Mouse (Mus musculus): Measurements from ENCODE around the gene Gng7.
"Not testable (repeated sequence)": the region's sequence is repeated elsewhere in the genome, so short reads cannot be mapped to it uniquely, and the experiment has no call there.

Gng7 gene

GRCm38 (mm10) chr10:80995091-80995632, 19.6 kb downstream of the Gng7 start:
- peak; percentile 67 for DNase-seq (ENCODE audit: low read depth, low spot score)

- no peak for DNase-seq (ENCODE audit: low read depth, low spot score)
Measured at GRCm38 (mm10) chr10:80994621-80995020, 20.1 kb downstream of the Gng7 start.

- no peak for DNase-seq (ENCODE audit: low read depth, low spot score)
Measured at GRCm38 (mm10) chr10:80993276-80993675, 21.5 kb downstream of the Gng7 start.

GRCm38 (mm10) chr10:80991945-80992344, 22.8 kb downstream of the Gng7 start:
- no peak for DNase-seq (ENCODE audit: low read depth, low spot score)

- no peak for DNase-seq (ENCODE audit: low read depth, low spot score)
Measured at GRCm38 (mm10) chr10:80991007-80991406, 23.7 kb downstream of the Gng7 start.

- DNase-seq (ENCODE audit: low read depth, low spot score) = no peak
Measured at GRCm38 (mm10) chr10:80990406-80990805, 24.3 kb downstream of the Gng7 start.

GRCm38 (mm10) chr10:80989854-80990253, 24.9 kb downstream of the Gng7 start:
- DNase-seq (ENCODE audit: low read depth, low spot score) = not testable (repeated sequence)

GRCm38 (mm10) chr10:80989446-80989845, 25.3 kb downstream of the Gng7 start:
- no peak for DNase-seq (ENCODE audit: low read depth, low spot score)

GRCm38 (mm10) chr10:80987709-80988441, 26.9 kb downstream of the Gng7 start:
- peak; percentile 84 for DNase-seq (ENCODE audit: low read depth, low spot score)

GRCm38 (mm10) chr10:80986754-80987153, 28.0 kb downstream of the Gng7 start:
- no peak for DNase-seq (ENCODE audit: low read depth, low spot score)

- DNase-seq (ENCODE audit: low read depth, low spot score) = no peak
Measured at GRCm38 (mm10) chr10:80985970-80986701, 28.6 kb downstream of the Gng7 start.

- DNase-seq (ENCODE audit: low read depth, low spot score) = no peak
Measured at GRCm38 (mm10) chr10:80985241-80985969, 29.3 kb downstream of the Gng7 start.

- DNase-seq (ENCODE audit: low read depth, low spot score) = no peak
Measured at GRCm38 (mm10) chr10:80984223-80984622, 30.5 kb downstream of the Gng7 start.

GRCm38 (mm10) chr10:80982381-80982780, 32.4 kb downstream of the Gng7 start:
- no peak for DNase-seq (ENCODE audit: low read depth, low spot score)

GRCm38 (mm10) chr10:80981564-80982112, 33.1 kb downstream of the Gng7 start:
- DNase-seq (ENCODE audit: low read depth, low spot score) = no peak

- DNase-seq (ENCODE audit: low read depth, low spot score) = no peak
Measured at GRCm38 (mm10) chr10:80975478-80975877, 39.3 kb downstream of the Gng7 start.

GRCm38 (mm10) chr10:80973722-80974121, 41.0 kb downstream of the Gng7 start:
- no peak for DNase-seq (ENCODE audit: low read depth, low spot score)

GRCm38 (mm10) chr10:80972071-80972987, 42.4 kb downstream of the Gng7 start:
- DNase-seq (ENCODE audit: low read depth, low spot score) = no peak

GRCm38 (mm10) chr10:80971533-80971932, 43.2 kb downstream of the Gng7 start:
- no peak for DNase-seq (ENCODE audit: low read depth, low spot score)

GRCm38 (mm10) chr10:80970159-80970558, 44.6 kb downstream of the Gng7 start:
- no peak for DNase-seq (ENCODE audit: low read depth, low spot score)

GRCm38 (mm10) chr10:80969298-80969697, 45.4 kb downstream of the Gng7 start:
- DNase-seq (ENCODE audit: low read depth, low spot score) = no peak
